Mouse (Mus musculus): ENCODE results near the gene Tmem45a.

The Tmem45a gene

DNA sequence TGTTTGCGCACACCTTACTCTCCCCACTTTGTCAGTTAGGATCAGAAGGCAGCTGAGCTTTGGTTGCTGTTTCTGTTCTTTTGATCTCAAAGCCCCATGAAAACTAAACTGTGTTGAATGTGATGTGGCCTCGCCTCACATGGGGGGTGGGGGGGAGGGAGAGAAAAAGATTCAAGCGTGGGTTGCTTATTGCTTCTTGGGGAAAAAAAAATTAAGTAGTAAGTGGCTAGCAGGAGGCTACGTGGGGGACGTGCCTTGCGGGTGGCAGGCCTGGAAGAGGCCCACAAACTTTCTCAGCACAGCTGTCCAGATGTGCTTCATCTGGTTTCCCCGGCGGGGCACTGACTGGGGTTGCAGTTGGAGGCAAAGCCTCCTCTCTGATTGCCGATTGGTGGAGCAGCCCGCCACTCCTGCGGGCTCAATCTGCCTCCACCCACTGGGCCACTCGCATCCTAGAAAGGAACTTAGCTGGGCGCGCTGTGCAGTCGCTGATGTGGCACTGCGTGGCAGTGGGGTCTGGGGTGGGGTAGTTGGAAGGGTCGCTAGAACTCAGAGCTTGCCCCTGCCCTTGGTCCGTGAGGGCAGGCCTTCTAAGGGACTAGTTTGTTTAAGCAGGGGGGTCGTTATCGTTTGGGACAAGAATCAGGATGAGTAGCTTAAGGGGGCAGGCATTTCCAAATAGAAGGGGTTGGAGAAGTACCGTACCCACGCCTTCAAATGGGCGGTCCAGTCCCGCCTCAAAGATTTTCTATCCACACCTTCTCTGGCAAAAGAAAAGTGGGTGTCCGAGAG lies at the start of gene Tmem45a:
Tmem45a (minus strand) TSS at position 343 of the 792 bp plus-strand sequence.
- in situ Hi-C loops (cut with MboI; ENCODE audit: unreplicated experiment in 2 of 2) = no loop called here

GRCm38 (mm10) chr16:56928023-56928422 lies 42.1 kb upstream of the Tmem45a start, which contains the start of gene Lnp1:
Lnp1 (minus strand) TSS chr16:56928061.
- in situ Hi-C loops (cut with MboI; ENCODE audit: unreplicated experiment in 2 of 2) = no loop called here

GRCm38 (mm10) chr16:56920102-56920657 lies 34.2 kb upstream of the Tmem45a start:
- in situ Hi-C loops (cut with MboI; ENCODE audit: unreplicated experiment in 2 of 2) = loop anchor here in 1 of 2 experiments (25.0 kb wide), 1 partner anchor 1433 kb away; no protein-coding TSS in a partner anchor

GRCm38 (mm10) chr16:56917230-56917629 lies 31.3 kb upstream of the Tmem45a start:
- in situ Hi-C loops (cut with MboI; ENCODE audit: unreplicated experiment in 2 of 2) = loop anchor here in 1 of 2 experiments (10.0 to 25.0 kb wide), 3 partner anchors 962 to 1430 kb away; no protein-coding TSS in a partner anchor

GRCm38 (mm10) chr16:56908986-56909385 lies 23.0 kb upstream of the Tmem45a start:
- in situ Hi-C loops (cut with MboI; ENCODE audit: unreplicated experiment in 2 of 2) = loop anchor here in 1 of 2 experiments (25.0 kb wide), 1 partner anchor 1422 kb away; no protein-coding TSS in a partner anchor

DNA sequence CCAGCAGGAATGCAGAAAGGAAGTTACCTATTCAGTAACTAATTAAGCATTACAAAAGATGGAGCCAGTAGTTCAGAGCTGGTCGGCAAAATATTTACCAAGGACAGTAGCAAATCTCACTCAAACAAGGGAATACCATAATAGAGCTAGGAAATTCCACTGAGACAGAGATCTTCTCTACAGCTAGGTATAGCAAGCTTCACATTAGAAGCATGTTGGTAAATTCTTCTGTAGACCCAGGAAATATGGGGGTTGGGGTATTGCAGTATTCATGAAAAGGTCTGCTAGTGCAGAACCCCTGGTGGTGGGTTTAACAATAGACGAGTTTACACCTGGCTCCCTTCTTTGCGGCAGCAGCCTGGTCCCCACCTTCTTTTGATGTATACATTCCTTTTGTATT lies 16.2 kb upstream of the Tmem45a start:
- in situ Hi-C loops (cut with MboI; ENCODE audit: unreplicated experiment in 2 of 2) = loop anchor here in 1 of 2 experiments (25.0 kb wide), 1 partner anchor 1415 kb away; no protein-coding TSS in a partner anchor

GRCm38 (mm10) chr16:56891583-56891982 lies 5.6 kb upstream of the Tmem45a start:
- in situ Hi-C loops (cut with MboI; ENCODE audit: unreplicated experiment in 2 of 2) = no loop called here

- in situ Hi-C loops (cut with MboI; ENCODE audit: unreplicated experiment in 2 of 2) = no loop called here
These were observed 700 bp upstream of the Tmem45a start for GRCm38 (mm10) chr16:56886616-56887116.

GRCm38 (mm10) chr16:56884811-56885210 lies 1.2 kb downstream of the Tmem45a start:
- in situ Hi-C loops (cut with MboI; ENCODE audit: unreplicated experiment in 2 of 2) = no loop called here

GRCm38 (mm10) chr16:56873410-56873809 lies 12.6 kb downstream of the Tmem45a start:
- in situ Hi-C loops (cut with MboI; ENCODE audit: unreplicated experiment in 2 of 2) = no loop called here

DNA sequence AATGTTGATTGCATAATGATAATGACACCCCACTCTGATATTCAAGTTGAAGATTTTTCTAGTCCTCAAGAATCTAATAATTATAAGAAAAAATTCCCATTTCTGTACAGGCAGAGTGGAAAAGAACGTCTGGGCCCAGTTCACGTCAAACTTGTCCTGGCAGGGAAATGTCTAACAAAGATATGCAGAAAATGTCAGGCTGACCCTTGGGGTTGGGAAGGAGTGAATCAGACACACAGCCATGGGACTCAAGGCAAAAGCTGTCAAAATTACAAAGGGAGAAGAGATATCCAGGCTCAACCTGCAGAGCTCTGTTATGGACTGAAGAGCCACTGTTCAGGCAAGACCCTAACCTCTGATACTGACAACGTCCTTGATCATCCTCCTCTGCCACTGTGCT lies 15.5 kb downstream of the Tmem45a start:
- in situ Hi-C loops (cut with MboI; ENCODE audit: unreplicated experiment in 2 of 2) = no loop called here

- in situ Hi-C loops (cut with MboI; ENCODE audit: unreplicated experiment in 2 of 2) = no loop called here
These were observed 17.6 kb downstream of the Tmem45a start for GRCm38 (mm10) chr16:56868361-56868760.

DNA sequence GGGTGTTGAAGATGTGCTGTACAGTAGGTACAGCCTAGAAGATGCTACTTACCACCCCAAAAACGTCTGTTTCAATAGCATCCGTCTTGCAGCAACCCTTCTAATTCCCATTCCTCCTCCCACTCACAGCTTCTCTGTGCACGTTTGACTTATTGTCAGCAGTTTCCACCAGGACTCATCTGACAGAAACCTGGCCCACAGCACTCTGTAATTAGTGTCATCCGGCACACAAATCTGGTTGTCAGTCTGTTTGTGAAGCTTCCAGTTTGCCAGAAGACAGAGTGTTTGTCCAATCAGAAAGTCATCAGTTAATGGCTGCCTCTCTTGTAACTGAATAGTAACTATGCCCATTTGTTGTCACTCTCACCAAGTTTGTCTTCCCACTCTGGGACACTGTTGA lies 18.4 kb downstream of the Tmem45a start:
- in situ Hi-C loops (cut with MboI; ENCODE audit: unreplicated experiment in 2 of 2) = no loop called here

GRCm38 (mm10) chr16:56852841-56853587 lies 33.0 kb downstream of the Tmem45a start:
- in situ Hi-C loops (cut with MboI; ENCODE audit: unreplicated experiment in 2 of 2) = no loop called here

- in situ Hi-C loops (cut with MboI; ENCODE audit: unreplicated experiment in 2 of 2) = no loop called here
These were observed 43.0 kb downstream of the Tmem45a start for GRCm38 (mm10) chr16:56842988-56843387.

- in situ Hi-C loops (cut with MboI; ENCODE audit: unreplicated experiment in 2 of 2) = no loop called here
These were observed 52.7 kb downstream of the Tmem45a start for GRCm38 (mm10) chr16:56833312-56833711.

DNA sequence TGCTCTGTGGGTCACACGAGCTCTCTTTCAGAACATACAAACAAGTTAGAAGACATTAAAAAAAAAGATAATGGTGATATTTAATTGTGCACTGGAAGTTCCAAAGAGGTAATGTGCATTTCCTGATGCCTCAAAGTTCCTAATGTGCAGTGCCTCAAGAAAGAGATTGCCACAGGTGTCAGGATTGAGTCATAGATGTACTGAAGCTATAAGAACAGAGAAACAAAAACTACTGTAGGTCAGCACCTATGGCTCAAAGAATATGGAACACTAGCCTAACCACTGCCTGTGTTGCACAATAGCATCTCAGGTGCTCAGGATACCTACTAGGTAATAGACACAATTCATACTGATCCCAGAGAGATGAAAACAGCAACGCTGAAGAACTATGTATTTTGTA lies 54.0 kb downstream of the Tmem45a start:
- in situ Hi-C loops (cut with MboI; ENCODE audit: unreplicated experiment in 2 of 2) = no loop called here

DNA sequence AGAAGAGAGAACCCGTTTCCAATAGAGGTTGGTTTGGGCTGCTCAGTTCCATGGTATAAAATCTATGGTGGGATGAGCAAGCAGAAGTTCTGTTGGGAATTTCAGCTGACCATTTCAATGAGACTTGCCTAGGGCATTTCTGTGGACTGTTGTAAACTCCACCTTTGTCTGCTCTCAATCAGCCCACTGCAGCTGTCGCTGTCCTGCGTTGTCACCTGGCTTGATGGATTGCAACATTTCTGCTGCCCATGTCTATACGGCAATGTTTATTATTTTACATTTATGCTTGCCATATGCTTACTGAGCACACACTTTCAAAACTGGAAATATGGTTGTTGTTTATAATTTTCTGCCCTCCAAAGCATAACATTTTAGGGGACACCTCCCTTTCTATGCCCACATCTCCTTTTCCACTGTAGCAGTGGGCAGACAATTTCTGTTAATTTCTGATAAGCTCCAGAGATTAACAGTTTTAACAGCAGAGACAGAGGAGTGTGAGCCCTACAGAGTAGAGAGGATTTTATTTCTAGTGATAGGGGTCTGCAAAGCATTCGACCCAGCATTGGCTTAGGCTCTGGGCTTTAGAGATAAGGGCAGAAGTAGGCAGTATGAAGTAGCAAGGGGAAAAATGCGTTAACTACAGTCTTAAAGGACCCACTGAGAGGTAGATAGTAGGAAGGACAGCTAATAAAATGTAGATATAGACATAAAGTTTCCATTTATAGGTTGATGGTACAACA lies 84.4 kb downstream of the Tmem45a start:
- in situ Hi-C loops (cut with MboI; ENCODE audit: unreplicated experiment in 2 of 2) = no loop called here

GRCm38 (mm10) chr16:56800946-56801345 lies 85.0 kb downstream of the Tmem45a start:
- in situ Hi-C loops (cut with MboI; ENCODE audit: unreplicated experiment in 2 of 2) = no loop called here

- in situ Hi-C loops (cut with MboI; ENCODE audit: unreplicated experiment in 2 of 2) = no loop called here
These were observed 85.5 kb downstream of the Tmem45a start for GRCm38 (mm10) chr16:56800469-56800868.

All from v-Abl transformed pro-B cells (cell line).